Mouse (Mus musculus) hindbrain, embryonic 16.5 days (tissue): Measurements from ENCODE around the gene Nisch. TPM values are rescaled to one million over a fixed set of nuclear protein-coding genes. Genes with fewer than 3 reads are reported as not detected.

ENCODE experiments used
- ATAC-seq: fragments of 200-750 bp; cut with Nextera tagmentation; 2 replicates; pipeline ENCODE4 v1.8.0; 2017; ENCODE audit warnings: moderate TSS enrichment, moderate library complexity
- H3K27ac ChIP-seq: fragments of 300-500 bp; sonication (generic); 2 replicates; pipeline ENCODE4 v1.5.1; 2014; ENCODE audit warnings: low read depth, mild to moderate bottlenecking, control low read depth, low read length, moderate library complexity
- H3K27me3 ChIP-seq: fragments of 300-500 bp; sonication (generic); replicated peaks from 2 replicates; pipeline ENCODE4 v1.6.1; 2014; ENCODE audit warnings: low read length; ENCODE audit not compliant: control insufficient read depth, insufficient read depth
- H3K36me3 ChIP-seq: fragments of 300-500 bp; sonication (generic); 2 replicates; pipeline ENCODE4 v1.6.1; 2014; ENCODE audit warnings: mild to moderate bottlenecking, low read length, moderate library complexity, mixed read lengths; ENCODE audit not compliant: control insufficient read depth, insufficient read depth
- H3K4me1 ChIP-seq: fragments of 300-500 bp; sonication (generic); 2 replicates; pipeline ENCODE4 v1.6.1; 2014; ENCODE audit warnings: low read depth, low read length; ENCODE audit not compliant: control insufficient read depth, insufficient read depth
- H3K4me2 ChIP-seq: fragments of 300-500 bp; sonication (generic); 2 replicates; pipeline ENCODE4 v1.6.1; 2014; ENCODE audit warnings: mild to moderate bottlenecking, low read length, control low read depth, moderate library complexity
- H3K4me3 ChIP-seq: fragments of 300-500 bp; sonication (generic); 2 replicates; pipeline ENCODE4 v1.5.1; 2014; ENCODE audit warnings: mild to moderate bottlenecking, low read length, control low read depth, moderate library complexity
- H3K9ac ChIP-seq: fragments of 300-500 bp; sonication (generic); 2 replicates; pipeline ENCODE4 v1.6.1; 2014; ENCODE audit warnings: low read depth, mild to moderate bottlenecking, control low read depth, low read length, moderate library complexity
- H3K9me3 ChIP-seq: fragments of 300-500 bp; sonication (generic); 2 replicates; pipeline ENCODE4 v1.6.1; 2014; ENCODE audit warnings: mild to moderate bottlenecking, low read length, moderate library complexity; ENCODE audit not compliant: control insufficient read depth
- WGBS: fragments of 180-500 bp; shearing (Covaris S2); extraction: QIAGEN DNeasy Blood & Tissue Kit; methylation state at CpG from one replicate; pipeline ENCODE4 v1.1.7; 2014; 5-methylcytosine and 5-hydroxymethylcytosine counted together
- polyA plus RNA-seq: library from polyadenylated mRNA; unstranded; fragments of >200 nt; fragmentation: Nextera tagmentation; extraction: Ambion mirVana; gene quantifications from 2 replicates; pipeline ENCODE4 v1.2.1, GENCODE M21; 2015

The Nisch gene
- polyA plus RNA-seq, 1 experiment from 2014 or later, result 304 TPM

GRCm38 (mm10) chr14:31228234-31228633 lies 11.5 kb upstream of the Nisch start:
- Histone ChIP-seq H3K36me3 (no peaks in the 10 kb centered on the region), H3K27ac (no peak overlapping the region), H3K4me2 (no peak overlapping the region), H3K9ac (no peak overlapping the region), H3K4me3 (no peak overlapping the region), H3K4me1 (no peaks in the 10 kb centered on the region), H3K27me3 (no peaks in the 10 kb centered on the region), H3K9me3 (no peaks in the 10 kb centered on the region)
- WGBS, result 69% methylated on average over 6 of the region's 6 CpGs
- ATAC-seq, result no peak

GRCm38 (mm10) chr14:31226978-31227377 lies 10.2 kb upstream of the Nisch start:
- H3K9me3 ChIP-seq, result no peaks in the 10 kb centered on the region
- no peaks in the 10 kb centered on the region for H3K4me1 ChIP-seq
- no peak overlapping the region for H3K9ac ChIP-seq
- no peaks in the 10 kb centered on the region for H3K27me3 ChIP-seq
- no peak overlapping the region for H3K4me2 ChIP-seq
- 33% methylated on average over 4 of the region's 4 CpGs for WGBS
- no peaks in the 10 kb centered on the region for H3K36me3 ChIP-seq
- no peak overlapping the region for H3K27ac ChIP-seq
- ATAC-seq, result peak; percentile 87
- H3K4me3 ChIP-seq, result no peak overlapping the region

DNA sequence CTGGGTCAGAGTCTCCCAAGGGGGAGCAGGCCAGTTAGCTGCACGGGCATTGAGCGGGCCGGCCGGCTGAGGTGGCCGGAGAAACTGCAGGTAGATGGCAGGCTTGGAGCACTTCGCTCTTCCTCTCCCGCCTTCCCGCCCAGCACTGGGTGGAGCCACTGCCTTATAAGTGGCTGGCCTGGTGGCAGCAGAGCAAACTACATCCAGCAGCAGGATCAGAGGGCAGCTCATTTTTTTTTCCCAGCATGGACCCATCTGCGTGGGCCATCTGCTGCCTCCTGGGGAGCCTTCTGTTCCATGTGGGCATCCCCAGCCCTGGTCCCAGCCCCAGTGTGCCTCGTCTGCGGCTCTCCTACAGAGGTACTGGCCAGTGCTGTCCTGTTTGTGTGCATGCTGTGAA lies 920 bp upstream of the Nisch start, which contains the start of gene Sema3g:
Sema3g (plus strand) TSS at position 195 of the 400 bp plus-strand sequence.
- 0 out of 2 replicates have a peak within 1 kb of the TSS, but pooled peaks have one; percentile 22 for H3K4me2 ChIP-seq
- peak; percentile 64 for ATAC-seq
- peaks cover 12% of the 10 kb centered on the region; the same call in 1 of the 2 replicates for H3K4me1 ChIP-seq
- H3K27ac ChIP-seq, result no peak within 1 kb of the TSS
- no peaks in the 10 kb centered on the region for H3K36me3 ChIP-seq
- no peaks in the 10 kb centered on the region for H3K27me3 ChIP-seq
- WGBS, result 9% methylated on average over 11 of the region's 11 CpGs
- H3K4me3 ChIP-seq, result no peak within 1 kb of the TSS
- peak within 1 kb of the TSS; percentile 26; the same call in 1 of the 2 replicates for H3K9ac ChIP-seq
- H3K9me3 ChIP-seq, result no peaks in the 10 kb centered on the region

DNA sequence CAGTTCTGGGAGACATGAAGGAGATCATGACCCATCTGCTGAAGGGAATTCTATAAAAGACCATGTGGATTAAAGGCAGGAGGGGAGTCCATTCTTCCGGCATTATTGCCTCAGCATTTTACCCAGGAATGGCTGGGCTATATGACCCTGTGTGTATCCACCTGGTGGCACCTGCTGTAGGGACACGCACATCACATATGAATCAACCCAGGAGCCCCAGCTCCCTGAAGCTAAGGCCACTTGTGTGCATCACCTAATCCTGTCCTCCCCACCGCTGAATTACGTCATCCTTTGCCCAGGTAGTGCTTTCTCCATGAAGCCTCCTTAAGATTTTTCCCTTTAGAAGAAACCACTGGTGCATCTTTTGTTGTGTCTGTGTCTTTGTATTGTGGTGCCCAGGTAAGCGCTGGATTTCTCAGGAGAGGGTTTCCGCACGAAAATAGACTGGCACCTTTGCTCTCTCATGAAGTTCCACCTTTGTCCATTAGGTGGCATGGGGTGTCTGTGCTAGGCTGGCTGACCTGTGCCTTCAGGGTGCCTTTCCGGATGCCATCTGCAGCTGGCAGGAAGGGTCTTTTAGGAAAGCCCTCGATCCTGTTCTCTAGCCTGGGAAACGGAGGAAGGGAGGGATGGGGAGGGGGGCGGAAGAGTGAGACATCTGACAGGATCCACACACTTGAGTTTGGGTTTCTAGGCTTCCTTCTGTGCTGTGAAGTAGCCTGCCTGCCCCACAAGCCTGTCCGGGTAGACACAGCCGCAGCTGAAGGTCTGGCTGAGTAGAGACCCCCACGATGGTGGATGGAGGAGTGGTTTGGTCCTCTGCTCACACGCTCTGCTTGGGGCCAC lies 1.4 kb downstream of the Nisch start:
- H3K4me2 ChIP-seq, result 0 out of 2 replicates have a peak overlapping the region, but pooled peaks have one; percentile 7
- no peaks in the 10 kb centered on the region for H3K27me3 ChIP-seq
- H3K4me3 ChIP-seq, result no peak overlapping the region
- peaks cover 12% of the 10 kb centered on the region; the same call in 1 of the 2 replicates for H3K4me1 ChIP-seq
- peak overlapping the region; percentile 41 for H3K9ac ChIP-seq
- 31% methylated on average over 15 of the region's 15 CpGs for WGBS
- ATAC-seq, result peak; percentile 68
- no peaks in the 10 kb centered on the region for H3K9me3 ChIP-seq
- H3K27ac ChIP-seq, result peak overlapping the region; percentile 44; the same call in 1 of the 2 replicates
- no peaks in the 10 kb centered on the region for H3K36me3 ChIP-seq

DNA sequence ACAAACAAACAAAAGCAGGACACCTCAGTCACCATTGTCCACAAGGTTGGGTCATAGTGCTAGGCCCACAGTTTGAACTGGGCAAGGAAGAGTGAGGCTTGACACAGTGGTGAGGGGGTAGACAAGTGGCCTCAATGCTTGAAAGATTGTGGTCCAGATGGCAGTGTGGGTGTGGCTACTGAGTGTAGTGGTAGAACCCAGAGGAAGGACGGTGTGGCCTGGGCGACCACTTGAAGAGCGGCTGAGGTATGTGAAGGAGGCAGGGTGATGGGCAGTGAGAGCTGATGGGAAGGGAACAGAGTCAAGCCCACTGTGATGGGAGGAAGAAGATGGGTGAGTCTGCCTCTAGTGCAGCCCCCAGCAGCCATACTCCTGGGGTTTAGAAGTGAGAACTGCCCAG lies 2.1 kb downstream of the Nisch start:
- Histone ChIP-seq H3K4me3 (no peak overlapping the region), H3K36me3 (no peaks in the 10 kb centered on the region), H3K27ac (no peak overlapping the region), H3K9me3 (no peaks in the 10 kb centered on the region), H3K4me2 (no peak overlapping the region), H3K9ac (no peak overlapping the region), H3K4me1 (peaks cover 12% of the 10 kb centered on the region; the same call in 1 of the 2 replicates), H3K27me3 (no peaks in the 10 kb centered on the region)
- 88% methylated on average over 3 of the region's 3 CpGs for WGBS
- ATAC-seq, result no peak

GRCm38 (mm10) chr14:31213868-31214267 lies 2.9 kb downstream of the Nisch start:
- Histone ChIP-seq H3K4me1 (peaks cover 12% of the 10 kb centered on the region; the same call in 1 of the 2 replicates), H3K27me3 (no peaks in the 10 kb centered on the region), H3K4me3 (no peak overlapping the region), H3K36me3 (no peaks in the 10 kb centered on the region), H3K9me3 (no peaks in the 10 kb centered on the region), H3K9ac (no peak overlapping the region), H3K27ac (no peak overlapping the region), H3K4me2 (no peak overlapping the region)
- WGBS, result 73% methylated on average over 8 of the region's 8 CpGs
- ATAC-seq, result no peak

DNA sequence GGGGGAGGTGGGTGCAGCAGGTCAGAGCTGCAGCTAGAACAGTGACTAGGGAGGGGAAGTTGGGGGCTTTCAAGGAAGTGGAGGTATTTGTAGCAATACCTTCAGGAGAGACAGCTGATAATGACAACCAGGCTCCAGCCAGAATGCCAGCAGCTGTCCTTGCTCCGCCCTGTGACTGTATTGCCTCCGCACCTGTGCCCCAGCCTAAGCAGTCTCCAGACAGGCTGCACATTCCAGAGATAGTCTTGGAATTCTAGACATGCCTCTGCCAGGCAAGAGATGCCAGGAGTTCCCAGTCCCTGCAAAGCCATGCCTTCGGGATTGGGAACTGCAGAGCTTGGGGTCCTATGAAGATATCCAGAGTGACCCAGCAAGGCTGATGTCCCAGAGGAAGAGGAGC lies 4.2 kb downstream of the Nisch start:
- H3K9ac ChIP-seq, result no peak overlapping the region
- no peaks in the 10 kb centered on the region for H3K27me3 ChIP-seq
- H3K4me1 ChIP-seq, result peaks cover 8% of the 10 kb centered on the region; the same call in 1 of the 2 replicates
- no peak overlapping the region for H3K4me2 ChIP-seq
- 92% methylated on average over 3 of the region's 3 CpGs for WGBS
- H3K27ac ChIP-seq, result no peak overlapping the region
- no peaks in the 10 kb centered on the region for H3K9me3 ChIP-seq
- no peak for ATAC-seq
- H3K36me3 ChIP-seq, result no peaks in the 10 kb centered on the region
- H3K4me3 ChIP-seq, result no peak overlapping the region

DNA sequence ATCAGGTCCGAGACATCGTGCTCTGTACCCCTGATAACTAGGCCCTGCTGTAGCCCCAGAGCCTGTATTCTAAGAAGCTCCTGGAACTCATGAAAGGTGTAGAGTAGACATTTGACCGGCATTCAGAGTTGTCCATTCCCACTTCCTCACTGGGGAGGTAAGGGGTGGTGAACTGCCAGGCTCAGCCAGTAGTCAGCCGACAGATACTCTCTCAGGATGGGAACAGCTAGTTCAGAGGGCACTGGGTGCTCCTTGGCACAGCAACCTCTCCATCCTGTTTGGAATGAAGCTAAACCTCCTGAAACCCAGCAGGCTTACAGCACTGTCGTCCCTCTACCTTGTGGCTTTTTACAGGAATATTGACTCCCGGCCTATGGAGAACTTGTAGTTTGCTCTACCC lies 4.9 kb downstream of the Nisch start:
- Histone ChIP-seq H3K9ac (no peak overlapping the region), H3K4me3 (no peak overlapping the region), H3K4me1 (peaks cover 13% of the 10 kb centered on the region), H3K36me3 (no peaks in the 10 kb centered on the region), H3K9me3 (no peaks in the 10 kb centered on the region), H3K27me3 (no peaks in the 10 kb centered on the region), H3K4me2 (no peak overlapping the region), H3K27ac (no peak overlapping the region)
- 89% methylated on average over 6 of the region's 6 CpGs for WGBS
- ATAC-seq, result no peak

DNA sequence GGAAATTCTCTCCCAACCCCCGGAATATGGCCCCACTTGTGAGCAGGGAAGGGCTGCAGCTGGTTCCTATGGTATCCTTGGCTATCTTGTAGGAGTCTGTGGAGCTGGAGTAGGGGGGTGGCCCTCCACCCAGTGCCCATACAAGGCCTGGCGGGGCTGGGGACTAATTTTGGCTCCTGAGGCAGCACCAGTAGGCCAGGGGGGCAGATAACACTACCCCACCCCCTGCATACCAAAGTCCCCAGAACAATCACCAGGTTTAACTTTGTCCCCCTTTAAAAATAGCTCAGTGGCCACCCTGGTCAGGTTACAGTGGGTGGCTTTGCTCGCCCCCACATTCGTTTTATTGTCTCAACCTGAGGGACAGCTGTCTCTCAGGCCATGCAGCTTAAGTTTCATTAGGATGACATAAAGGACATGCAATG lies 7.6 kb downstream of the Nisch start:
- Histone ChIP-seq H3K36me3 (no peaks in the 10 kb centered on the region), H3K27ac (no peak overlapping the region), H3K9me3 (no peaks in the 10 kb centered on the region), H3K4me1 (peaks cover 20% of the 10 kb centered on the region), H3K4me3 (no peak overlapping the region), H3K27me3 (no peaks in the 10 kb centered on the region), H3K9ac (no peak overlapping the region), H3K4me2 (no peak overlapping the region)
- 88% methylated on average over 4 of the region's 4 CpGs for WGBS
- no peak for ATAC-seq
